Mouse (Mus musculus): ENCODE measurements at regions not wholly inside any gene's neighbourhood (a gene's known extent, or its start where the extent isn't known, plus 50 kb on each side); places are given as distances from the start of the nearest gene placed in this dataset.

GRCm38 (mm10) chrX:12288562-12289117, 128.5 kb upstream of the Bcor start:
- Histone ChIP-seq H3K4me1 (ENCODE audit: control insufficient read depth, insufficient read depth, low read length) (peaks cover 15% of the 10 kb centered on the region), H3K27ac (ENCODE audit: low read depth, low read length) (no peak overlapping the region), H3K9ac (ENCODE audit: low read length) (no peak overlapping the region), H3K4me3 (ENCODE audit: low read depth, low read length) (no peak overlapping the region), H3K27me3 (ENCODE audit: control insufficient read depth, insufficient read depth, low read length) (peaks cover 11% of the 10 kb centered on the region), H3K36me3 (ENCODE audit: control insufficient read depth, insufficient read depth, low read length) (no peaks in the 10 kb centered on the region), H3K9me3 (ENCODE audit: control insufficient read depth, low read length) (no peaks in the 10 kb centered on the region), H3K4me2 (no peak overlapping the region)
- no peak for DNase-seq (ENCODE audit: low spot score, missing footprints)
- ATAC-seq (ENCODE audit: low FRiP score): peak; percentile 27; the same call in 1 of the 2 replicates
- WGBS: 33% methylated on average over 5 of the region's 5 CpGs

- H3K9me3 ChIP-seq (ENCODE audit: control insufficient read depth, low read length): no peaks in the 10 kb centered on the region
- peaks cover 4% of the 10 kb centered on the region; the same call in 1 of the 2 replicates for H3K4me1 ChIP-seq (ENCODE audit: control insufficient read depth, insufficient read depth, low read length)
- H3K36me3 ChIP-seq (ENCODE audit: control insufficient read depth, insufficient read depth, low read length): no peaks in the 10 kb centered on the region
- no peak for DNase-seq (ENCODE audit: low spot score, missing footprints)
- H3K27ac ChIP-seq (ENCODE audit: low read depth, low read length): no peak overlapping the region
- peaks cover 4% of the 10 kb centered on the region for H3K27me3 ChIP-seq (ENCODE audit: control insufficient read depth, insufficient read depth, low read length)
- H3K9ac ChIP-seq (ENCODE audit: low read length): no peak overlapping the region
- no peak overlapping the region for H3K4me3 ChIP-seq (ENCODE audit: low read depth, low read length)
- no peak overlapping the region for H3K4me2 ChIP-seq
- 0% methylated on average over 2 of the region's 2 CpGs for WGBS
- ATAC-seq (ENCODE audit: low FRiP score): no peak
Observed at GRCm38 (mm10) chrX:12293146-12293545, 133.0 kb upstream of the Bcor start.

- H3K9me3 ChIP-seq (ENCODE audit: control insufficient read depth, low read length): no peaks in the 10 kb centered on the region
- H3K4me1 ChIP-seq (ENCODE audit: control insufficient read depth, insufficient read depth, low read length): 0 out of 2 replicates have a peak, but pooled peaks cover 2% of the 10 kb centered on the region
- WGBS: 81% methylated on average over 5 of the region's 9 CpGs
- H3K27ac ChIP-seq (ENCODE audit: low read depth, low read length): no peak overlapping the region
- no peak overlapping the region for H3K4me3 ChIP-seq (ENCODE audit: low read depth, low read length)
- ATAC-seq (ENCODE audit: low FRiP score) (no peak), DNase-seq (ENCODE audit: low spot score, missing footprints) (no peak)
- H3K9ac ChIP-seq (ENCODE audit: low read length): no peak overlapping the region
- H3K4me2 ChIP-seq: no peak overlapping the region
- no peaks in the 10 kb centered on the region for H3K36me3 ChIP-seq (ENCODE audit: control insufficient read depth, insufficient read depth, low read length)
- peaks cover 4% of the 10 kb centered on the region for H3K27me3 ChIP-seq (ENCODE audit: control insufficient read depth, insufficient read depth, low read length)
Observed at GRCm38 (mm10) chrX:12294452-12294851, 134.3 kb upstream of the Bcor start.

- Histone ChIP-seq H3K4me2 (no peak overlapping the region), H3K9me3 (ENCODE audit: control insufficient read depth, low read length) (no peaks in the 10 kb centered on the region), H3K4me3 (ENCODE audit: low read depth, low read length) (no peak overlapping the region), H3K27me3 (ENCODE audit: control insufficient read depth, insufficient read depth, low read length) (peaks cover 2% of the 10 kb centered on the region), H3K27ac (ENCODE audit: low read depth, low read length) (no peak overlapping the region), H3K9ac (ENCODE audit: low read length) (no peak overlapping the region), H3K4me1 (ENCODE audit: control insufficient read depth, insufficient read depth, low read length) (0 out of 2 replicates have a peak, but pooled peaks cover 2% of the 10 kb centered on the region), H3K36me3 (ENCODE audit: control insufficient read depth, insufficient read depth, low read length) (no peaks in the 10 kb centered on the region)
- no peak for ATAC-seq (ENCODE audit: low FRiP score)
- 50% methylated on average over 6 of the region's 6 CpGs for WGBS
- DNase-seq (ENCODE audit: low spot score, missing footprints): no peak
Observed at GRCm38 (mm10) chrX:12294941-12295340, 134.8 kb upstream of the Bcor start.

GRCm38 (mm10) chrX:12296264-12297053, 136.3 kb upstream of the Bcor start:
- ATAC-seq (ENCODE audit: low FRiP score) (peak; percentile 24; the same call in 1 of the 2 replicates), DNase-seq (ENCODE audit: low spot score, missing footprints) (no peak)
- 0 out of 2 replicates have a peak, but pooled peaks cover 2% of the 10 kb centered on the region for H3K4me1 ChIP-seq (ENCODE audit: control insufficient read depth, insufficient read depth, low read length)

GRCm38 (mm10) chrX:12298609-12299008, 138.5 kb upstream of the Bcor start:
- no peak overlapping the region for H3K9ac ChIP-seq (ENCODE audit: low read length)
- H3K9me3 ChIP-seq (ENCODE audit: control insufficient read depth, low read length): no peaks in the 10 kb centered on the region
- H3K36me3 ChIP-seq (ENCODE audit: control insufficient read depth, insufficient read depth, low read length): no peaks in the 10 kb centered on the region
- H3K27me3 ChIP-seq (ENCODE audit: control insufficient read depth, insufficient read depth, low read length): peaks cover 1% of the 10 kb centered on the region
- DNase-seq (ENCODE audit: low spot score, missing footprints) (no peak), ATAC-seq (ENCODE audit: low FRiP score) (no peak)
- H3K27ac ChIP-seq (ENCODE audit: low read depth, low read length): no peak overlapping the region
- 84% methylated on average over 5 of the region's 5 CpGs for WGBS
- H3K4me1 ChIP-seq (ENCODE audit: control insufficient read depth, insufficient read depth, low read length): no peaks in the 10 kb centered on the region
- H3K4me3 ChIP-seq (ENCODE audit: low read depth, low read length): no peak overlapping the region
- H3K4me2 ChIP-seq: no peak overlapping the region

More at GRCm38 (mm10) chrX:12296264-12297053, 136.3 kb upstream of the Bcor start:
- no peak overlapping the region for H3K27ac ChIP-seq (ENCODE audit: low read depth, low read length)
- 72% methylated on average over 9 of the region's 9 CpGs for WGBS
- H3K4me3 ChIP-seq (ENCODE audit: low read depth, low read length): no peak overlapping the region
- no peaks in the 10 kb centered on the region for H3K9me3 ChIP-seq (ENCODE audit: control insufficient read depth, low read length)
- H3K4me2 ChIP-seq: no peak overlapping the region
- H3K27me3 ChIP-seq (ENCODE audit: control insufficient read depth, insufficient read depth, low read length): peaks cover 2% of the 10 kb centered on the region
- H3K9ac ChIP-seq (ENCODE audit: low read length): no peak overlapping the region
- no peaks in the 10 kb centered on the region for H3K36me3 ChIP-seq (ENCODE audit: control insufficient read depth, insufficient read depth, low read length)

GRCm38 (mm10) chrX:12299236-12299635, 139.1 kb upstream of the Bcor start:
- no peak overlapping the region for H3K9ac ChIP-seq (ENCODE audit: low read length)
- no peaks in the 10 kb centered on the region for H3K36me3 ChIP-seq (ENCODE audit: control insufficient read depth, insufficient read depth, low read length)
- H3K4me3 ChIP-seq (ENCODE audit: low read depth, low read length): no peak overlapping the region
- no peak overlapping the region for H3K4me2 ChIP-seq
- WGBS: 73% methylated on average over 11 of the region's 11 CpGs
- no peaks in the 10 kb centered on the region for H3K4me1 ChIP-seq (ENCODE audit: control insufficient read depth, insufficient read depth, low read length)
- no peaks in the 10 kb centered on the region for H3K9me3 ChIP-seq (ENCODE audit: control insufficient read depth, low read length)
- no peak overlapping the region for H3K27ac ChIP-seq (ENCODE audit: low read depth, low read length)
- ATAC-seq (ENCODE audit: low FRiP score): no peak
- H3K27me3 ChIP-seq (ENCODE audit: control insufficient read depth, insufficient read depth, low read length): no peaks in the 10 kb centered on the region; the same call in 1 of the 2 replicates
- no peak for DNase-seq (ENCODE audit: low spot score, missing footprints)

- Histone ChIP-seq H3K9me3 (ENCODE audit: control insufficient read depth, low read length) (no peaks in the 10 kb centered on the region), H3K36me3 (ENCODE audit: control insufficient read depth, insufficient read depth, low read length) (no peaks in the 10 kb centered on the region), H3K27me3 (ENCODE audit: control insufficient read depth, insufficient read depth, low read length) (peaks cover 3% of the 10 kb centered on the region; the same call in 1 of the 2 replicates), H3K9ac (ENCODE audit: low read length) (no peak overlapping the region), H3K4me1 (ENCODE audit: control insufficient read depth, insufficient read depth, low read length) (no peaks in the 10 kb centered on the region), H3K4me2 (no peak overlapping the region), H3K27ac (ENCODE audit: low read depth, low read length) (no peak overlapping the region), H3K4me3 (ENCODE audit: low read depth, low read length) (no peak overlapping the region)
- no peak for DNase-seq (ENCODE audit: low spot score, missing footprints)
- no peak for ATAC-seq (ENCODE audit: low FRiP score)
- WGBS: 84% methylated on average over 5 of the region's 5 CpGs
Observed at GRCm38 (mm10) chrX:12304678-12305077, 144.5 kb upstream of the Bcor start.

- H3K27ac ChIP-seq (ENCODE audit: low read depth, low read length): no peak overlapping the region
- WGBS: 65% methylated on average over 3 of the region's 3 CpGs
- H3K9ac ChIP-seq (ENCODE audit: low read length): no peak overlapping the region
- no peaks in the 10 kb centered on the region for H3K9me3 ChIP-seq (ENCODE audit: control insufficient read depth, low read length)
- no peaks in the 10 kb centered on the region for H3K36me3 ChIP-seq (ENCODE audit: control insufficient read depth, insufficient read depth, low read length)
- peaks cover 3% of the 10 kb centered on the region; the same call in 1 of the 2 replicates for H3K27me3 ChIP-seq (ENCODE audit: control insufficient read depth, insufficient read depth, low read length)
- H3K4me2 ChIP-seq: no peak overlapping the region
- H3K4me3 ChIP-seq (ENCODE audit: low read depth, low read length): no peak overlapping the region
- DNase-seq (ENCODE audit: low spot score, missing footprints) (no peak), ATAC-seq (ENCODE audit: low FRiP score) (no peak)
- no peaks in the 10 kb centered on the region for H3K4me1 ChIP-seq (ENCODE audit: control insufficient read depth, insufficient read depth, low read length)
Observed at GRCm38 (mm10) chrX:12306940-12307339, 146.8 kb upstream of the Bcor start.
